Mouse (Mus musculus): ENCODE results near the gene Marcksl1.
"Not testable (repeated sequence)": the region's sequence is repeated elsewhere in the genome, so short reads cannot be mapped to it uniquely, and the experiment has no call there.

Gene Marcksl1

DNA sequence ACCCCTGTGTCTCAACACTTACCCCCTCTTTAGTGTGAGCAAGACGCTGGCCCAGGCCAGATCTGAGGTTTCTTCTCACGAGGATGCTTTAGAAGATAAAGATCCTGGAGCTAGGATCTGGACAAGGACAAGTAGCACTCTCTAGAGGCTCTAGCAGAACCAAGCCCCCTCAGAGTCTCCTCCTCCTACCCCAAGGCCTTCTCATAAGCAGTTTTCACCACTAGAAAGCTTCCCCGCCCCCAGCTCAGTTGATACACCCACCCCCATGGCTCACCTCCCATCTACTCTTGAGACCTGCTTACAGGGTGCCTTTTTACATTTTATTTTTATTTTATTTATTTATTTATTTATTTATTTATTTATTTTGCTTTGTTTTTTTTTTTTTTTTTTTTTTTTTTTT is 3.7 kb upstream of the Marcksl1 start:
- DNase-seq (ENCODE audit: low spot score): no peak

DNA sequence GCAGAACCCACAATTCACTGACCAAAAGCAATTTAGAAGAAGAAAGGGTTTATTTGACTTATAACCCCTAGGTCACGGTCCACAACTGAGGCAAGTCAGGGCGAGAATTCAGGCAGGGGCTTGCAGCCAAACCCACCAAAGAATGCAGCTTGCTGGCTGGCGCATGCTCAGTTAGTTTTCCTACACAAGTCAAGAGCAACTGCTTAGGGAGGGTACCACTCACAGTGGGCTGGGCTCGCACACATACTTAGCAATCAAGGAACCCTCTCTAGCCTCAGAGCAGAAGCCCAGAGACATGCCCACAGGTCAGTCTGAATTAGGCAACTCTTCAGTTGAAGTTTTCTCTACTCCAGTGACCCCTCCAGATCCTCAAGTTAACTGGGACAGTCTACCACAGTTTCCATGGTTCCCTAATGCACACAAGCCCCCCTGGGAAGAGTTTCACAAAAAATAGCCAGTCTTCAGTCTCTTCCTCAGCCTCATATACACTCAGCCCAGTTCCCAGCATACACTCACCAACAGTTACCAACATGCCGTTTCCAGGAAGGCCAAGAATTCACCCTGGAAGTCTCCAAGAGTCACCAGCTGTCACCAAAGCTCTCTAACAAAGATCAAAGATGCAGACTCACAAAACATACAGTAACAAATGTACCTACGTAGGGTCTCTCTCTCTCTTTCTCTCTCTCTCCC is 2.5 kb upstream of the Marcksl1 start:
- DNase-seq (ENCODE audit: low spot score): no peak

DNA sequence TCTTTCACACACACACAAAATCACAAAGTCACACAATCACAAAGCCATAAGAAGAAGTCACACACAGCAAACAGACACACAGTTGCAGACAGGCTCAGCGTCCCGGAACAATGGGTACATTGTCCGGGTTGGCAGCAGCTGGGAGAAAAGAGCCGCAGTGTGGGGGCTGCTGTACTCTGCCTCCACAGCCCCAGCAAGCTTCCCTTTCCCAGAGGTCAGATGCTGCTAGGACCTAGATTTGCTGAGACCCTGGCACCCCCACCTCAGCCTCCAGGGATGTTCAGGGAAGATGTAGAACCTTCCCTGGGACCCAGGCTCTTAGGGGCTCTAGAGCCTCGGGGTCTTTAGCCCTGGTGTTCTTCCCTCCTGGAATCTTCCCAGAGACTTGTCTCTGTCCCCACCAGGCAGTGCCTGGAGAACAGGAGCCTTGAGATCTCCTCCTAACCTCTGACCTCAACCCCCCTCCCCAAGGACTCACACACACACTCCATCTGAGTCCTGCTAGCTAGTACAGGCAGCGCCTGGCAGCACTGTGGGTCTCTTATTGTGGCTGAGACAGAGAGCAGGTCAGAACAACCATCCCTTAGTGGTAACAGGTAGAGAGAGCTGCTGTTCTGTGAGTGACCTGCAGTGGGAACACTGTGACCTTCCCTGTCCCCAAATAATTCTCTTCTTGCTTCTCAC is 1.8 kb upstream of the Marcksl1 start:
- no peak for DNase-seq (ENCODE audit: low spot score)

DNA sequence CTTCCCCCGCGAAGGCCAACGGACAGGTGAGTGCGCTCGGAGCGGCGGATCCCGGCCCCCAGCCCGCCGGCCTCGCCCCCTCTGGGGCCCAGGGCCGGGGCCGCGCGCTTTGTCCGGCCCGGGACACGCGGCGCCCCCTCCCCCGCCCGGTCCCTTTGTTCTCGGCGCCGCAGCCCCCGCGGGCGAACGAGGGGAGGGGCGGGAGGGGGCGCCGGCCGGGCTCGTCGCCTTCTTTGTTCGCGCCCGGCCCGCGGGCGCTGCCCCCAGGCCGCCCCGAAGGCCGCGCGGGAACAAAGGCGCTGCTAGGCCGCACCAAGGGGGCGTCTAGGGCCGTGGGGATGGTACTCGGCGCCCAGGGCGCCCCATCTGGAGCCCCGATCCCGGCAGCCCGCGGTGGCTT is 510 bp downstream of the Marcksl1 start:
- no peak for DNase-seq (ENCODE audit: low spot score)

DNA sequence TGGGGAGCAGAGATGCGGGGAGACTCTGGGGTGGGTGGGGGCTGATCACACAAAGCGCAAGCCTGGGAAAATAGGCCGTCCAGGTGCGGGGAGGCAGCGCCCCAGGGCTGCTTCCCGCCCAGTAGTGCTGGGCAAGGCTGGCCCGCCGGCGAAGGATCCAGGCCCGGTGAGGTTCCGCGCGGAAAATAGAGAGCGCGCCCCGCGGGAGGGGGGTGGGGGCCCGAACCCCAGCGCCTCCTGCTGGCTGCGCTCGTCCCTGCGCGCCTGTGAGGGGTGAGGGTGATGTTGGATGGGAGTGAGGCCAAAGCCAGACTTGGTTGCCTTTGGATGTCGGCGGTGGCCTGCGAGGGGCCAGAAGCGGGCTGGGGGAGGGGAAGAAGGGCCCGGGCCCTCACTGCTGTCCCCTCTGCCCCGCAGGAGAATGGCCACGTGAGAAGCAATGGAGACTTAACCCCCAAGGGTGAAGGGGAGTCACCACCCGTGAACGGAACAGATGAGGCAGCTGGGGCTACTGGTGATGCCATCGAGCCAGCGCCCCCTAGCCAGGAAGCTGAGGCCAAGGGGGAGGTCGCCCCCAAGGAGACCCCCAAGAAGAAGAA is 1.0 kb downstream of the Marcksl1 start:
- peak; percentile 73 for DNase-seq (ENCODE audit: low spot score)

DNA sequence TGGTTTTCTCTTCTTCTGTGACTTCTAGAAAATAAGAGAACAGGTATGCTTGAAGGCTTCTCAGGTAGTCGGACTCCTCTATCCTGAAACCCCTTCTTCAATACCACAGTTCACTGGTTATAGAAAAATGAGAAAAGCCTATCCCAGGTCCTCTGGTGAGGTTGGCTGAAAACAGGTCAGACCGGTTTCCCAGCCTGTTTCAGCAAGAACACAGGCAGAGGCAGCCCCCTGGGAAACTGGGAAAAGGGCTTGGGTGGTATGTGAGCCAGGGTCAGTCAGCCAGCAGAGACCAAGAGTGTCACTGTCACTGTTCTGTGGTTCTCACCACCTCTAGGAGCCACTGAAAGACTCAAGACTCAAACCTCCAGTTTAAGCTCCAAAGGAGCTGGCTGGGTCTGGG is 3.5 kb downstream of the Marcksl1 start:
- no peak for DNase-seq (ENCODE audit: low spot score)

DNA sequence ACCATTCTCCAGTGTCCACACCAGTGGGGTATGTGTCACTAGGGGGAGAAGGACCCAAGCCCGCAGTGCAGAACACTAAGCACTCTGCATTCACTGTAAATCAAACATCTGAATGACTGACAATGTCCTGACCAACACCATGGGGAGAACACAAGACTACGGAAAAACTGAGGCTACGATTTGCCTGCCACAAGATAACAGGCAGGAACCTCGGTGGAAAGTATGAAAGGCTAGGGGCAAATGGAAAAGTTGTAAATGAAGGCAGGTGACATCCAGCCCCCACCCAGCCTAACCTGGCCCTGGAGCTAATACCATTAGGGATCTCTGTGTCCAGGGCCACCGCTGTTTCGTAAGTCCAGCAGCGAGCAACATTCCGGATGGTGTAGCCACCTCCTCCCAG is 5.1 kb downstream of the Marcksl1 start:
- DNase-seq (ENCODE audit: low spot score): no peak

DNA sequence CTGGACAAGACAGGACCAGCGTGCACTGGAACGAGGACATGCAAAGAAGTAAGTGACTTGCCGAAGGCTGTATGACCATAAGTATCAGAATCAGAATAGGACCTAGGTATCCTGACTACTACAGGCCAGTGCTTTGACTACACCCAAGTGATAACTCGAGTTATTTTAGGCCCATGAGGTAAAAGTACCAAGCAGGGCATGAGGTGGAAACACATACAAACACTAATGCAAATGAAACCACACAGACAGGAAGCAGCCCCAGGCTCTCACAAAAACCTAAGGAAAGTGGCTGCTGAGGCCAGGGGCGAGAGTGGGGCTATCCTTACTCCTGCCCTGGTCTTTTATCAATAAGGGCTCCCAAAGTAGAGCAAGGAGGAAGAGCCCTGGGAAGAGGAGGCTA is 12.0 kb downstream of the Marcksl1 start:
- no peak for DNase-seq (ENCODE audit: low spot score)

DNA sequence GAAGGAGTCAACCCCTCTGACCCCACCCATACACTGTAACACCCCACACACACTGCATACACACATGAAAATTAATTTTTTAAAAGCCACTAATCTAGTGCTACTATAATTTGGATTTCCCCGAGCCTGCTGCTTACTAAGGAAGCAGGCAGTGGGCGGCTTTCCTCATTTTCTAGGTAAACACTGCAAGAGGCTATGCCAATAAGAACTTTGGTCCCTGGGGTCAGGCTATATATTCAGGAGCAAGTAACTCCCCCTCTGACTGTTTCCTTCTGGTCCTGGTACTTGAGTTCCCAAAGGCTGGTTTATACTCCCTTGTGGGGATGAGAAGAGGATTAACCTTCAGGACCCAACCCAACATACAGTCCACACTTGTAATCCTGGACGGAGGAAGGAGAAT is 12.5 kb downstream of the Marcksl1 start:
- no peak for DNase-seq (ENCODE audit: low spot score)

DNA sequence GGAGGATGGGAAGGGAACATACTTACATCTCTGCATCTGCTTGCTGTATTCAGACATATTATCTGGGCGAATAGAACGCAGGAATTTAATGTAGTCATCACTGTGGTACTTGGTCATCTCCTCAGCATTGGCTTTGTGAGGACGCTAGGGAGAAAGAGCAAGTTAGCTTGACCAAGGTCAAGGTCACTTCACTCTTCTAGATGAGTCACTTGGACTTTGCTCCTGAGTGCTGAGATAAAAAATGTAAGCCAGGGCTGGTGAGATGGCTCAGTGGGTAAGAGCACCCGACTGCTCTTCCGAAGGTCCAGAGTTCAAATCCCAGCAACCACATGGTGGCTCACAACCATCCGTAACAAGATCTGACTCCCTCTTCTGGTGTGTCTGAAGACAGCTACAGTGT is 15.5 kb downstream of the Marcksl1 start:
- DNase-seq (ENCODE audit: low spot score): not testable (repeated sequence)

DNA sequence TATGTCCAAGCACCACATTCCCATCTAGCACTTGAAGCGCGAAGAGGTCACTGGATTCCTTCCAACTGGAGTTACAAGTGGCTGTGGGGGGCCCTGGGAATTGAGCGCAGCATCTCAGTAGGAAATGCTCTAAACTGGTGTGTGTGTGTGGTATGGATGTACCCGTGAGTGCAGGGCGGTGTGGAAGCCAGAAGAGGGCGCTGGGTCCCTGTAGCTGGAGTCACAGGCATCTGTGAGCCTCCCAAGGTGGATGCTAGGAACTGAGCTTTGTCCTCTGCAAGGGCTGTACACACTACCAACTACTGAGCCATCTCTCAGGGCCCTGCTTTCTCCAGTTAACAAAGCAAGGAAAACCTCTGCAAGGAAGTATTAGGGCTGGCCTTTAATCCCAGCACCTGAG is 26.6 kb downstream of the Marcksl1 start:
- DNase-seq (ENCODE audit: low spot score): no peak

DNA sequence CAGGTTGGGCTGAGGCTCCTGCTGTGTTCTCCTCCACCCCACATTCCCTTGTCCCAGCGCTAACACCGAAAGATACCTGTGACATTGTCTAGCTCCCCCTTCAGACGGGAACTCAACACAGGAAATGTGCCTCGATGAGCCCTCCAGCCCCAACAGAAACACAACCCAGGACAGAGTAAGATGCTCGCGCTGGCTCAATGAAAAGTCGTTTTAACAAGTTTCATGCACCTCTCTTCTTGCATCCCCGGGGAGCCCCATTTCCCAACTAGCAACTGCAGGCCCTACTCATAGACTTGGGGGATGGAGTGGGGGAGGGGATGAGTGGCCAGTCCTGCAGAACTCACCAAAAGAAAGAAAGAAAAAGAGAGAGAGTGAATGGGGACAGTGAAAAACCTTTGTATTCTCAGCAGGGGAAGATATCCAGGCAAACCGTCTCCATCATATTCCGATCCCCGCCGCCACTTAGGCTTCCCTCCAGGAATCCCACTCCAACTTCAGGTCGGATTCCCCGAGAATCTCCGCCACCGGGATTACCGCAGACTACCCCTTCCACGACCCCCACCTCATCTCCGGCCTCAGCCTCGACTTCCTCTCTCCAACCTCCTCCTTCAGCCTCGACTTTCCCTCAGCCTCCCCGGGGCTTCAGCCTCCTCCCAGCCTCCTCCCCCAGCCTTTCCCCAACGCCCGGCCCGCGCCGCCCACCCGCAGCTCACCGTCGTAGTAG is 28.6 kb downstream of the Marcksl1 start:
- DNase-seq (ENCODE audit: low spot score): peak; percentile 10

DNA sequence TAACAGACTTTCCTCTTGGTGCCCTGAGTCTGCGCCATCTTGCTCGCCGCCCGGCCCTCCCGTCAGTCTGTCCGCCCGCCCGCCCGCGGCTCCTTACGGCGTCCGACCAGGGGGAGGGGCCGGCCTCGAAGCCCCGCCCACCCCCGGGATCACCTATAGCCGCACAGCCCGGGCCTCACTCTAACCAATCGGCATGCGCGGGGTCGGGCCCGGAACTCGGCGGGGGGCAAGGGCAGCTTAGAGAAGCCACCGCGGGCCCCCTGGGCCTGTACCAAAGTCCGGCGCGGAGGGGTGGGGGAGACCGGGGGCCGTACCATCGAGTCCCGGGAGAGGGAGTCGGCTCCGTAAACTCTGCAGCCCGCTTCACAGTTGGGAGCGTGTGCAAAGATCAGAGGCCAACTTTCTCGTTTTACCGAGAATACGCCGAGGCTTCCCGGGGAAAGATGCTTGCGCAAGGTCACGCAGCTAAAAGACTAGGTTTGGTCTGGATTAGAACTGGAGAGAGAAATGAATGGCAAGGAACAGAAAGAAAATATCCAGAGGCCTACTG is 29.3 kb downstream of the Marcksl1 start, which contains the start of gene Hdac1:
Gene Hdac1, minus strand, starts transcription at position 122 of the 550 bp plus-strand sequence.
- DNase-seq (ENCODE audit: low spot score): peak; percentile 99

DNA sequence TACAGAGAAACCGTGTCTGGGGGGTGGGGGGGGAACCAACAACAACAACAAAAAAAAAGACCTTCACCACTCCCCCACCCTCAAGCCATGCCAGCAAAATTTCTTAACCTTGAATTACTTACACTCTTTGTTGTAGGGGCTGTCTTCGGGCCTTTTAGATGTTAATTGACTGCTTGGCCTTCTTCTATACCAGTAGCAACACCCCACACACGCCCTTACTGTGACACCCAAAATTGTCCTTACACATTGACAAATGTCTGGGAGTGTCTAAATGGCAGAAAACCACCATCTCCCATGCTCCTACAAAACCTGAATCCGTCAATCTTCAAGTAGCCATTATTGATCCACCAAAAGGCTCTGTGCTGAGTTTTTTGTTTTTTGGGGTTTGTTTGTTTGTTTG is 30.7 kb downstream of the Marcksl1 start:
- DNase-seq (ENCODE audit: low spot score): no peak

DNA sequence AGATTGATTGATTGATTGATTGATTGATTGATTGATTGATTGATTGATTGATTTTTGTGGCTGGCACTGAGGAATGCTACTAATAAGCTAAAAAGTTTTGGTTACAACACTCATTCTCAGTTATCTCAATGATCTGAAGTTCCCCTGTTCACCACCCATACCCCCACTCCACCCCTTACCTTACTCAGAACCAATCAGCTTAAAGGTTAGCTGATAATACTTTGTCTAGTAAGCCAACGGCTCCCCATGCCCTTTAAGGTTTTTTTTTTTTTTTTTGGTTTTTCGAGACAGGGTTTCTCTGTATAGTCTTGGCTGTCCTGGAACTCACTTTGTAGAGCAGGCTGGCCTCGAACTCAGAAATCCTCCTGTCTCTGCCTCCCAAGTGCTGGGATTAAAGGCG is 34.2 kb downstream of the Marcksl1 start:
- not testable (repeated sequence) for DNase-seq (ENCODE audit: low spot score)

DNA sequence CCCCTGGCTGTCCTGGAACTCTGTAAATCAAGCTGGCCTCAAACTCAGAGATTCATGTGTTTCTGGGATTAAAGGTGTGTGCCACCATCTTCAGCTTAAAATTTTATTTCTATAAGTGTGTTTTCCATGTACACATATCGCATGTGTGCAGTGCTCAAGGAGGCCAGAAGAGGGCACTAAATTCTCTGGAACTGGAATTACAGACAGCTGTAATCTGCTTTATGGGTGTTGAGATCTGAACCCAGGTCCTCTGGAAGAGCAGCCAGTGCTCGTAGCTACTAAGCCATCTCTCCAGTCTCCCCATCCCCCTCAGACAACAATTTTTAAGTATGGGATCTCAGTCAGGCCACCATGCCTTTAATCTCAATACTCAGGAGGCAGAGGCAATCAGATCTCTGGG is 35.9 kb downstream of the Marcksl1 start:
- DNase-seq (ENCODE audit: low spot score): no peak

DNA sequence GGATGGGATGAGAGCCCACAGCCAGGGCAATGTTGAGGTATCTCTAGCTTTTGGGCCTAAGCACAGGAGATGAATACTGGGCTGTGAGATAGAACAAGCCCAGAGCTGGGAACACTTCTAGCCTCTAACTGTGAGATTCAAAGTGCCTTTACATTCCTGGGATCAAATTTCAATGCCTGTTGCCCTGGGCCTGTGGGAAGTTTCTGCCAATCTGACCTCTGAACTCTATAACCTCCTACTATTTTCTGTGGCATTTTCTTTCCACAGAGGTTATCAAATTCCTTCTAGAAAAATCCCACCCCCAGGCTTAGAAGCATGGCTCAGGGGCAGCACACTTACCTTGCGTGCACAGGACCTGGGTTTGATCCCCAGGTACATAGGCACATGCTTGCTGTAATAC is 36.9 kb downstream of the Marcksl1 start:
- no peak for DNase-seq (ENCODE audit: low spot score)

DNA sequence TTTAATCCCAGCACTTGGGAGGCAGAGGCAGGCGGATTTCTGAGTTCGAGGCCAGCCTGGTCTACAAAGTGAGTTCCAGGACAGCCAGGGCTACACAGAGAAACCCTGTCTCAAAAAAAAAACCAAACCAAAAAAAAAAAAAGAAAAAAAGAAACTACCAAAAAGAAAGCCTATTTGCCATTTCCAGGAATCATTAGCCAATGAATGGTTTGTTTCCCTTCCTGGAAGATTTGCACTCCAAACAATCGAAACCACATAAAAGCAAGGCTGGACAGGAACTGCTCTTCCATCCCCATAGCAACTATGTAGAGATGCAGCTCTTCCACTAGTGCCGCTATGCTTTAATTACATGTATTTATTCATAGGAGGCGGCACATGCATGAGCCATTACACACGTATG is 41.1 kb downstream of the Marcksl1 start:
- not testable (repeated sequence) for DNase-seq (ENCODE audit: low spot score)

DNA sequence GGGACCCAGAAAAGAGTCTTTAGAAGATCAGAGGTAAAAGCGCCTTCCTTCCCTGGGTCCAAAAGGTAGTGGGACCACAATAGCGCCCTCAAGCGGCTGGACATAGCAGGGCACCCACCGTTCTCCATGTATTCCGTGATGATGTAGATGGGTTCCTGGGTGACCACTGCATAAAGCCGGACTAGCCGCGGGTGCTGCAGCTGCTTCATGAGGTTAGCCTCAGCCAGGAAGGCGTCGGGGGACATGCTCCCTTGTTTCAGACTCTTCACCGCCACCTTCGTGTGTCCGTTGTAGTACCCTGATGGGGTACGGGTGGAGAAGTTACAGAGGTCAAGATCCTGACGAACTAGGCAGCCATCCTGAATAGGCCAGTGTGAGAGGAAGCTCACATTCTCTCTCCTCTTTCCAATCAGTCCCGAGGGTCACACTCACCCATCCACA is 42.1 kb downstream of the Marcksl1 start:
- peak; percentile 64 for DNase-seq (ENCODE audit: low spot score)

DNA sequence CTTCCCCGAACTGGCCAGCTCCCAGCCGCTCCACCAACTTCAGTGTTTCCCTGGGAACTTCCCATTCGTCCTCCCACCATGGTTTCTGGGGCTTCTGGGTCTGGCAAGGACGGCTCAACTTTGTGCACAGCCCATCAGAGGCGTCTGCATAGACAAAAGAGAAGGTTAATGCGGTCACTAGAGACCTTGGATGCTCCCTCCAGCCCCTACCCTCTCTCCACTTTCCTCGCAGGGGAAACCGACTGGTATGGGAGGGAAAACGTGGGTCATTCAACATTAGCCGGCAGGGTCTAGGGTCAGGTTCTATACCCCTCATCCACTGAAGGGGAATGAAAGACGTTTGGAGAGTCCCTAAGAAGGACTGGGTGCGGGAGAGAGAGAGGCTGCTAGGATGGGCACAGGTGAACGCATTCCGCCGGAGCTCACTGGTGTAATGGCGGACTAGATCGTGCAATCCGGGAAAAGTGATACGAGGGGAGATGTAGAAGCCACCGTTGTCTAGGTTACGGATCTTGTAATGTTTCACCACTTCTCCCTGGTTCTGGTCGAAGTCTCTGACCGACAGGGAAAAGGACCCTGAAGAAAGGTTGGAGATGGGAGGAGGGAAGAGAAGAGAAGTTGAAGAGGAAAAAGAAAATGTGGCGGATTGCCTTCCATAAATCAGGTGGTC is 42.6 kb downstream of the Marcksl1 start:
- peak; percentile 24 for DNase-seq (ENCODE audit: low spot score)

DNA sequence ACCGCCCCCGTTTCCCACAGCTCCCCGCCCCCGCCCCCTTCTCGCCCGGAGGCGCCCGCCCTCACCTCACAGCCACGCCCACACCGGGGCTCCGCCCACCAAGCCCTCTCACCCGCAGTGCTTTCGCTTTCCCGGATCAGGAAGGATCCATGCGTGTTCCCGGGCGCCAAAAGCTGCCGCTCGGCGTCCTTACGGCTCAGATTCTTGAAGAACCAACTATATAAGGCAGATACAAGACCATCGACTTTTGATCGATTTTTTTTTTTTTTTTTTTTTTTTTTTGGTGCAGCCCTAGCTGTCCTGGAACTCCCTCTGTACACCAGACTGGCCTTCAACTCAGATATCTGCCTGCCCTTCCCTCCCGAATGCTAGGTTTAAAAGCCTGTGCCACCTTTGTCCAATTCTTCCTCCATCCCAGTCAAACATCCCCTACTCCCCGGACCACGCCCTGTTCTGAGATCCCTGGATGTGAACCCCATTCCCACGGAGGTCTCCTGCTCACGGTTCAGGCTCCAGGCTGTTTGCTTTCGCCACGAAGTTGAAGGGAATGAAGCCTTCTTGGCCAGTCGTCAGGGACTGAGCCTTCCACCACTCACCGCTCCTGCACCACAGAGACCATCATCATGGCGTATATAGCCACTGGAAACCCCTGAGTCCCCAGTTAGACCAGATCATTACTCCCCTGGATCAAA is 43.3 kb downstream of the Marcksl1 start:
- peak; percentile 94 for DNase-seq (ENCODE audit: low spot score)

Data from ovary, postnatal 36 days (tissue).